Mouse (Mus musculus) midbrain, embryonic 14.5 days (tissue): ENCODE measurements around the gene Apof. TPM values are rescaled to one million over a fixed set of nuclear protein-coding genes. Genes with fewer than 3 reads are reported as not detected.
A peak's percentile ranks its signal among the peaks of the same experiment; 100 is the strongest.

Source experiments
- ATAC-seq: fragments of 200-750 bp; cut with Nextera tagmentation; 2 replicates; pipeline ENCODE4 v1.8.0; 2017; ENCODE audit warnings: moderate number of reproducible peaks, moderate library complexity; ENCODE audit not compliant: low FRiP score, low TSS enrichment
- DNase-seq: peaks from one replicate; pipeline ENCODE4 v3.0.0-alpha.2; 2015
- H3K27ac ChIP-seq: fragments of 300-500 bp; sonication (generic); replicated peaks from 2 replicates; pipeline ENCODE4 v1.5.1; 2014; ENCODE audit warnings: mild to moderate bottlenecking, low read depth, low read length, moderate library complexity
- H3K27me3 ChIP-seq: fragments of 300-500 bp; sonication (generic); 2 replicates; pipeline ENCODE4 v1.6.1; 2014; ENCODE audit warnings: low read length, control low read depth, mixed read lengths; ENCODE audit not compliant: control insufficient read depth, insufficient read depth
- H3K36me3 ChIP-seq: fragments of 300-500 bp; sonication (generic); 2 replicates; pipeline ENCODE4 v1.6.1; 2014; ENCODE audit warnings: low read length, control low read depth; ENCODE audit not compliant: control insufficient read depth, insufficient read depth
- H3K4me1 ChIP-seq: fragments of 300-500 bp; sonication (generic); 2 replicates; pipeline ENCODE4 v1.6.1; 2014; ENCODE audit warnings: mild to moderate bottlenecking, antibody characterized with exemption, low read length, control low read depth; ENCODE audit not compliant: control insufficient read depth, insufficient read depth
- H3K4me2 ChIP-seq: fragments of 300-500 bp; sonication (generic); 2 replicates; pipeline ENCODE4 v1.6.1; 2014; ENCODE audit warnings: mild to moderate bottlenecking, low read length, moderate library complexity
- H3K4me3 ChIP-seq: fragments of 300-500 bp; sonication (generic); replicated peaks from 2 replicates; pipeline ENCODE4 v1.5.1; 2014; ENCODE audit warnings: low read depth, low read length
- H3K9ac ChIP-seq: fragments of 300-500 bp; sonication (generic); replicated peaks from 2 replicates; pipeline ENCODE4 v1.6.1; 2014; ENCODE audit warnings: mild to moderate bottlenecking, low read length, moderate library complexity
- H3K9me3 ChIP-seq: fragments of 300-500 bp; sonication (generic); 2 replicates; pipeline ENCODE4 v1.6.1; 2016; ENCODE audit warnings: low read length, control low read depth, mixed read lengths; ENCODE audit not compliant: control insufficient read depth
- WGBS: fragments of 180-500 bp; shearing (Covaris S2); extraction: QIAGEN DNeasy Blood & Tissue Kit; methylation state at CpG from one replicate; pipeline ENCODE4 v1.1.7; 2014; 5-methylcytosine and 5-hydroxymethylcytosine counted together
- polyA plus RNA-seq: library from polyadenylated mRNA; unstranded; fragments of >200 nt; fragmentation: Nextera tagmentation; extraction: Ambion mirVana; gene quantifications from 2 replicates; pipeline ENCODE4 v1.2.1, GENCODE M21; 2014

Apof gene
- polyA plus RNA-seq, 1 experiment from 2014 or later, result not detected

- Histone ChIP-seq H3K4me3 (peak within 1 kb of the TSS; percentile 70), H3K4me1 (peaks cover 3% of the 10 kb centered on the region; the same call in 1 of the 2 replicates), H3K9ac (peak within 1 kb of the TSS; percentile 72), H3K36me3 (no peaks in the 10 kb centered on the region), H3K9me3 (no peaks in the 10 kb centered on the region), H3K4me2 (peak within 1 kb of the TSS; percentile 65), H3K27ac (peak within 1 kb of the TSS; percentile 89), H3K27me3 (no peaks in the 10 kb centered on the region)
- WGBS, result under 1% methylated on average over 58 of the region's 58 CpGs
- DNase-seq (peak; percentile 92), ATAC-seq (peak; percentile 92)
Measured at GRCm38 (mm10) chr10:128231697-128232419, 36.6 kb upstream of the Apof start, which contains the start of gene Timeless. Gene Timeless, plus strand, starts transcription at chr10:128232065.

GRCm38 (mm10) chr10:128232420-128232985 is 36.0 kb upstream of the Apof start:
- Histone ChIP-seq H3K4me2 (peak overlapping the region; percentile 65), H3K4me1 (peaks cover 3% of the 10 kb centered on the region; the same call in 1 of the 2 replicates), H3K36me3 (no peaks in the 10 kb centered on the region), H3K4me3 (peak overlapping the region; percentile 70), H3K27me3 (no peaks in the 10 kb centered on the region), H3K9ac (peak overlapping the region; percentile 72), H3K9me3 (no peaks in the 10 kb centered on the region), H3K27ac (peak overlapping the region; percentile 89)
- peak; percentile 91 for DNase-seq
- ATAC-seq, result peak; percentile 58
- under 1% methylated on average over 14 of the region's 14 CpGs for WGBS

- Histone ChIP-seq H3K4me1 (peaks cover 6% of the 10 kb centered on the region; the same call in 1 of the 2 replicates), H3K9me3 (no peaks in the 10 kb centered on the region), H3K27ac (no peak overlapping the region), H3K4me3 (no peak overlapping the region), H3K27me3 (no peaks in the 10 kb centered on the region), H3K4me2 (no peak overlapping the region), H3K36me3 (peaks cover under 1% of the 10 kb centered on the region; the same call in 1 of the 2 replicates), H3K9ac (no peak overlapping the region)
- ATAC-seq (no peak), DNase-seq (no peak)
- WGBS, result 53% methylated on average over 4 of the region's 4 CpGs
Measured at GRCm38 (mm10) chr10:128236321-128236720, 32.1 kb upstream of the Apof start.

GRCm38 (mm10) chr10:128237807-128238480 is 30.5 kb upstream of the Apof start:
- Histone ChIP-seq H3K4me2 (no peak overlapping the region), H3K9ac (no peak overlapping the region), H3K27ac (no peak overlapping the region), H3K4me3 (no peak overlapping the region), H3K4me1 (peaks cover 3% of the 10 kb centered on the region; the same call in 1 of the 2 replicates), H3K27me3 (no peaks in the 10 kb centered on the region), H3K36me3 (peaks cover 13% of the 10 kb centered on the region), H3K9me3 (no peaks in the 10 kb centered on the region)
- DNase-seq, result peak; percentile 24
- WGBS, result 70% methylated on average over 15 of the region's 15 CpGs
- ATAC-seq, result no peak

- no peak overlapping the region for H3K27ac ChIP-seq
- H3K9me3 ChIP-seq, result no peaks in the 10 kb centered on the region
- H3K4me1 ChIP-seq, result 0 out of 2 replicates have a peak, but pooled peaks cover 3% of the 10 kb centered on the region
- no peak overlapping the region for H3K4me3 ChIP-seq
- no peak overlapping the region for H3K9ac ChIP-seq
- no peaks in the 10 kb centered on the region for H3K27me3 ChIP-seq
- ATAC-seq (no peak), DNase-seq (no peak)
- no peak overlapping the region for H3K4me2 ChIP-seq
- WGBS, result 94% methylated on average over 4 of the region's 4 CpGs
- H3K36me3 ChIP-seq, result peaks cover 23% of the 10 kb centered on the region
Measured at GRCm38 (mm10) chr10:128239140-128239539, 29.3 kb upstream of the Apof start.

GRCm38 (mm10) chr10:128240131-128240530 is 28.3 kb upstream of the Apof start:
- Histone ChIP-seq H3K9me3 (no peaks in the 10 kb centered on the region), H3K27ac (no peak overlapping the region), H3K27me3 (no peaks in the 10 kb centered on the region), H3K4me1 (0 out of 2 replicates have a peak, but pooled peaks cover 3% of the 10 kb centered on the region), H3K4me3 (no peak overlapping the region), H3K9ac (no peak overlapping the region), H3K36me3 (peaks cover 33% of the 10 kb centered on the region), H3K4me2 (no peak overlapping the region)
- ATAC-seq, result no peak
- no peak for DNase-seq
- WGBS, result 94% methylated on average over 18 of the region's 18 CpGs

GRCm38 (mm10) chr10:128243252-128243651 is 25.2 kb upstream of the Apof start:
- DNase-seq (no peak), ATAC-seq (no peak)
- Histone ChIP-seq H3K4me1 (no peaks in the 10 kb centered on the region), H3K27ac (no peak overlapping the region), H3K27me3 (no peaks in the 10 kb centered on the region), H3K9me3 (no peaks in the 10 kb centered on the region), H3K9ac (no peak overlapping the region), H3K36me3 (peaks cover 63% of the 10 kb centered on the region), H3K4me3 (no peak overlapping the region), H3K4me2 (no peak overlapping the region)
- 94% methylated on average over 8 of the region's 8 CpGs for WGBS

- H3K9me3 ChIP-seq, result no peaks in the 10 kb centered on the region
- H3K4me3 ChIP-seq, result no peak overlapping the region
- no peaks in the 10 kb centered on the region for H3K4me1 ChIP-seq
- no peak for DNase-seq
- no peak overlapping the region for H3K4me2 ChIP-seq
- peaks cover 69% of the 10 kb centered on the region for H3K36me3 ChIP-seq
- H3K27me3 ChIP-seq, result no peaks in the 10 kb centered on the region
- ATAC-seq, result no peak
- H3K27ac ChIP-seq, result no peak overlapping the region
- no peak overlapping the region for H3K9ac ChIP-seq
- 97% methylated on average over 15 of the region's 15 CpGs for WGBS
Measured at GRCm38 (mm10) chr10:128244121-128244520, 24.4 kb upstream of the Apof start.
